Mouse (Mus musculus): ENCODE results near the gene Mfsd14a.
A peak's percentile ranks its signal among the peaks of the same experiment; 100 is the strongest.
"Not testable (repeated sequence)": the region's sequence is repeated elsewhere in the genome, so short reads cannot be mapped to it uniquely, and the experiment has no call there.

Mfsd14a gene

GRCm38 (mm10) chr3:116662463-116662863 is at the start of gene Mfsd14a:
Gene Mfsd14a, minus strand, starts transcription at chr3:116662677.
- DNase-seq (ENCODE audit: low read depth, low spot score): peak; percentile 96

GRCm38 (mm10) chr3:116711624-116712435 is 49.4 kb upstream of the Mfsd14a start:
- DNase-seq (ENCODE audit: low read depth, low spot score): peak; percentile 65

- DNase-seq (ENCODE audit: low read depth, low spot score): peak; percentile 11
Observed at GRCm38 (mm10) chr3:116710941-116711340, 48.5 kb upstream of the Mfsd14a start.

GRCm38 (mm10) chr3:116705637-116706204 is 43.2 kb upstream of the Mfsd14a start:
- no peak for DNase-seq (ENCODE audit: low read depth, low spot score)

- DNase-seq (ENCODE audit: low read depth, low spot score): no peak
Observed at GRCm38 (mm10) chr3:116703835-116704234, 41.4 kb upstream of the Mfsd14a start.

GRCm38 (mm10) chr3:116702647-116703272 is 40.3 kb upstream of the Mfsd14a start:
- no peak for DNase-seq (ENCODE audit: low read depth, low spot score)

GRCm38 (mm10) chr3:116701601-116702000 is 39.1 kb upstream of the Mfsd14a start:
- DNase-seq (ENCODE audit: low read depth, low spot score): no peak

GRCm38 (mm10) chr3:116698786-116699185 is 36.3 kb upstream of the Mfsd14a start:
- DNase-seq (ENCODE audit: low read depth, low spot score): no peak

GRCm38 (mm10) chr3:116695666-116695985 is 33.1 kb upstream of the Mfsd14a start:
- DNase-seq (ENCODE audit: low read depth, low spot score): no peak

- no peak for DNase-seq (ENCODE audit: low read depth, low spot score)
Observed at GRCm38 (mm10) chr3:116694955-116695665, 32.6 kb upstream of the Mfsd14a start.

GRCm38 (mm10) chr3:116694312-116694711 is 31.8 kb upstream of the Mfsd14a start:
- DNase-seq (ENCODE audit: low read depth, low spot score): no peak

- DNase-seq (ENCODE audit: low read depth, low spot score): no peak
Observed at GRCm38 (mm10) chr3:116681160-116681559, 18.7 kb upstream of the Mfsd14a start, which contains the start of gene Gm43191. Gene Gm43191, minus strand, starts transcription at chr3:116681260.

GRCm38 (mm10) chr3:116664281-116664680 is 1.8 kb upstream of the Mfsd14a start:
- DNase-seq (ENCODE audit: low read depth, low spot score): not testable (repeated sequence)

- DNase-seq (ENCODE audit: low read depth, low spot score): no peak
Observed at GRCm38 (mm10) chr3:116661870-116662414, 535 bp downstream of the Mfsd14a start.

GRCm38 (mm10) chr3:116661288-116661869 is 1.1 kb downstream of the Mfsd14a start:
- DNase-seq (ENCODE audit: low read depth, low spot score): no peak

- DNase-seq (ENCODE audit: low read depth, low spot score): no peak
Observed at GRCm38 (mm10) chr3:116659856-116660430, 2.5 kb downstream of the Mfsd14a start.

GRCm38 (mm10) chr3:116658928-116659565 is 3.4 kb downstream of the Mfsd14a start:
- no peak for DNase-seq (ENCODE audit: low read depth, low spot score)

- DNase-seq (ENCODE audit: low read depth, low spot score): no peak
Observed at GRCm38 (mm10) chr3:116656184-116656965, 6.1 kb downstream of the Mfsd14a start.

GRCm38 (mm10) chr3:116654051-116654450 is 8.4 kb downstream of the Mfsd14a start:
- DNase-seq (ENCODE audit: low read depth, low spot score): not testable (repeated sequence)
